Mouse (Mus musculus) megakaryocyte progenitor cell, adult 5-6 weeks (primary cell): ENCODE data around the gene Golt1a. TPM values are rescaled to one million over a fixed set of nuclear protein-coding genes. Genes with fewer than 3 reads are reported as not detected.

Source experiments
- ATAC-seq: replicated peaks from 2 replicates; pipeline ENCODE4 v1.8.0; 2016; ENCODE audit warnings: mild to moderate bottlenecking, moderate TSS enrichment, inconsistent platforms; ENCODE audit not compliant: poor library complexity
- total RNA-seq, 2 experiments: library from RNA; stranded (forward) in 1 of 2; stranded (reverse) in 1 of 2; fragments of 157-497, 149-512 nt in 1 of 2; fragments of 200-1000 nt in 1 of 2; gene quantifications; 2 replicates each; pipeline versions ENCODE4 v1.2.3 to v1.2.4; 2015 to 2017

Golt1a gene
- total RNA-seq (2015) (not detected in 2 replicates), total RNA-seq (2017) (not detected in 2 replicates)

DNA sequence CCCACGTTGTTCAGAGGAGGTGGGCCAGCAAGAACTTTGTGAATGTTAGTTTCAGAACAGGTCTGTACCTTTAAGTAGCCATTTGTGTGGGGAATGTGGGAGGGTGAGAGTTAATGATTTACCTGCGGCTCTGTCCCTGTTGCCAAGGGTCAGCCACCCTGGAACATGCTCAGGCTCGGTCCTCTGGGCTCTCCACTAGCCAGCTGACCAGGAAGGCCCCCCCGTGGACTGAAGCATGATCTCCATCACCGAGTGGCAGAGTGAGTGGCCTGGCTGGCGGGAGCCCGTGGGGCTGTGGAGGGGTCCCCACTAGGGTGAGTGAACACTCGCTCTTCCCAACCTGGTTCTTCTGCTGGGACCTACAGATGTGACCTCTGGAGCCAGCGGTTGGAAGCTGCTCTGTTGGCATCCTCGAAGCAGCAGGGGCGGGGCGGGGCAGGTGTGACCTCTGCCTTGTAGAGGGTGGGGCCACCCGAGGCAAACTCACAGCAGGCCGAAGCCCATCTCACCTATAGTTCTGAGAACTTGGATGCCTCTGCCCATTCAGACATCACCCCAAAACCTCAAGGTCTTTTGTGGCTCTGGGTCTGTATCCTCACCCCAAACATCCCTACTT is at the start of gene Golt1a:
TSS of gene Golt1a (plus strand) at position 149 of the 616 bp plus-strand sequence.
- ATAC-seq = no peak

DNA sequence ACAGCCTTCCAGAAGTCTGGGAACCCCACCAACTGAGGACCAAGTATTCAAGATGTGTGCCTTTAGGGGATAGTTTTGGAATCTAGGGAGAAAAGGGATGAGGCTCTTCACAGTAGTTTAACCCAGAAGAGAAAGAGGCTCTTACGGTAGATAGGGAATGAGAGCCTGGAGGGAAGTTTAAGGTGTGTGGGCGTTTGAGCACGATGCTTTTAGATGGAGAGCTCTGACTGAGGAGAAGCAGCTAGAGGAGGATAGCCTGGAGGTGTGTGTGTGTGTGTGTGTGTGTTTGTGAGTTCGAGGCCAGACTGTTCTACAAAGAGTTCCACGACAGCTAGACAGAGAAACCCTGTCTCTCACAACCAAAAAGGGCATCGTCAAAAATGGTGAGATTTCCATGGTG is 47.0 kb upstream of the Golt1a start:
- ATAC-seq = no peak

DNA sequence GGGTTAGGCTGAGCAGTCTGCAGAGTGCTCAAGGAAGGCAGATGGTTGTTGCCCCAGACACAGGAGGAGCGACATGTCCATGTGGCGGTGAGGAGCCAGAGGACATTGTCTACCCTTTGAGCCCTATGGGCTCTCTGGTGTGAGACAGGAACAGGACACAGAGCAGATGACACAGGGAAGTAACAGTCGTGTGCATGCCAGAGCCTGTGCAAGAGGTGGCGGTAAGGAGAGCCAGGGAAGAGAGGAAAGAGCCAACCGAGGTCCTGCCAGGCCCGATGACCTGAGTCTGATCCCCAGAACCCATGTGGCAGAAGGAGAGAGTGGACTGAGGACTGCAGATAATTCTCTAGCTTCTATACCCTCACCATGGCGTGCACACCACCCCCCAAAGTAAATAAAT is 46.5 kb upstream of the Golt1a start:
- no peak for ATAC-seq

DNA sequence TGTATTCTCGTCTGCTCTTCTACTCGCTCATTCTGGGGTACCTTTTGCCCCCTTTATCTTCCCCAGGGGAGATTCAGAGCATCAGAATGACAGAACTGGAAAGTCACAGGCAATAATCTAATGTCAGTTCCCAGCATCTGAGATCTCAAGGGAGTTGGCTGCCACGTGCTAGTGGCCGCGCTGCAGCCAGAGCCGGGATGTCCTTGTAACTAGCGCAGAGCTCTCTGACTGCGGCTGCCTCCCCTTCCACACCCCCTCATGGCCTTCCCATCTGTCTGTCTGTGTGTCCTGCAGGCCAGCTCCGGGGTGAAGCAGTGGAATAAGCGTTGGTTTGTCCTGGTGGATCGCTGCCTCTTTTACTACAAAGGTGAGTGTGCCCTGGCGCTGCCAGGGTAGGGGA is 45.2 kb upstream of the Golt1a start:
- no peak for ATAC-seq

DNA sequence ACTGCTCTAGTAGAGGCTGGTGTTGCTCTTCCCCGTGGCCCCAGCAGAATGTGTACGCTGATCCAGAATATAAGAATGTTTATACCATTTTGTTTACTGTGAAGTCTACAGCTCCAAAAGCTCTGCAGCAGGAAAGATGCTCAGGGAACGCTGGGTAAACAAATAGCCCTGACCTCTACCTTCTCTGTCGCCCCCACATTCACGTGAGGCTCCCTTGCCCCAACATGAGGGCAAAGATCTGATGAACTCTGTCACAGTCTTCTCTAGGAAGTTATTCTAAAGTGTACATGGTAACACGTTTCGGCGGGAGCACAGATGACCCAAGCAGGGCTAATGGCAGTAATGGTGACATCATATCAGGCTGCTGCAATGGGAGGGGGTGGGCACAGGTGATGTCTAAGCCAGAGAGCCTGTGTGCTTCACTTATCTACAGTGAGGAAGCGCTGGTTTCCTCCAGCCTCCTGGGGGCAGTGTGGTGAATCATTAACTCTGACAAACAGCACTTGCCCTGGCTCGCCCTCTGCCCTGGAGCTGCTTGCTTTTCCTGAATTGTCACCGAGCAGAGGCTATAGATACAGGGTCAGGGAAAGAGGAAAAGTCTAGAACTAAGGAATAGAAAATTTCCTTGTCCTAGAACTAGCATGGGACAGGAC is 44.4 kb upstream of the Golt1a start:
- ATAC-seq = peak; percentile 26

DNA sequence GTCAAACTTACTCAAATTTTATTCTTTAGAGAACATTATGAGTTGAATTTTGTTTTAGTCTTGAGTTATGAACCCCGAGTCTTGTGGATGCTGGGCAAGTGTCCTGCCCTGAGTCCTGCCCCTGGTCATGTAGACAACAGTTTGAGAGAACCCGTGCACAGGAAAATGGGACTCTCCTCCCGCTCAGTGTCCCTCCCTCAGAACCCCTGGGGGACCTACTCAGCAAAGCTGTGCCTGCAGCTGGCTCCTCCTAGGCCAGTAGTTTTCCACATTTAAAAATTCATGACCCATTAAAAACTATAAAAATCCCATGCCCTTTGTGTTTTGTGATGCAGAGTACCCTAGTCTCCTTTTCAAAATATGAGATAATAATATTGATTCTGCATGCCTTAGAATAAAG is 42.5 kb upstream of the Golt1a start:
- ATAC-seq = no peak

DNA sequence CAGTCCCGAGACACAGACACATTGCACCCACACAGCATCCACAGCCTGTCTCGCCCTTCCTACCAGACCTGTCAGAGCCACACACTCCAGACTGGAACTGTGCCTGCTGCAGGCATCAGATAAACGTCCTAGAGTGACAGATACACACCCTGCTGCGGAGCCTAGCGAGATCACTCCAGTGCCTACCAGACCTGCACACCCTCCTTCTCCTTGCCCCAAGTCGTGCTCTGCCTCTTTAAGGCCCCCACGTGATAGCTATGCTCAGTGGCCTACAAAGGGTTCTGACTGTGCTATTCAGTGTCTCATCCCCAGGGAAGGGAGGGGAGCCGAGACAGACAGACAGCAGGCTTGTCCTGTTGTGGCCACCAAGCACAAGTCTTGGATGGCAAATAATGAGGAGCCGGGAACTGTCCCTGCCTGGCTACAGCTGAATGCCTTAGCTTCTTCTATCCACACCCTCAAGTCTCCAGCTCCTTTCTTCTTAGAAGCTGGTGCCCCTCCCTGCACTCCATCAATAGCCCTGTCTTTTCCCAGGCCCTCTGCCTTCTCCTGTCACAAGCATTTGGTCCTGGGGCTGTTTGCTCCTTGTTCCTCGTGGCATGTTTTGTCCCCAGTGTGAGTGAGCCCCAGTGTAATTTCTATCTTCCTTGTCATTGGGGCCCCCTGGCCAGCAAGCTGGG is 41.6 kb upstream of the Golt1a start:
- peak; percentile 94 for ATAC-seq

DNA sequence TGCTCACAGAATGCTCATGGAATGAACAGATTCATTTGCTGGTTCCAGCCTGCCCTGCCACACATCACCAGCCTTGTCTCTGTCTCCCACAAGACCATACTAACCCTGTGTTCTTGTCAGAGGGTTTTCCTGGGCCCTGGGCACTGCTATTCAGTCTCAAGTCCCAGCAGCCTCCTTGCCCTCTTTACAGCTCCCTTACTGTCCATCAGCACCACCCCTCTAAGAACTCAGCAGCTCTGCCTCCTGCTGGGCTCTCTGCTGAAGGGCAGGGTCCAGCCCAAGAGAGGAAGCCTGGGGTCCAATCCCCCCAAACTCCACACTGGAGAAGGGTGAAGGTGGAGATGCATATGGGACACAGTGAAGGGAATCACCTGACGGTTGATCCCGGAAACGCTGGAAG is 41.1 kb upstream of the Golt1a start:
- peak; percentile 51 for ATAC-seq

DNA sequence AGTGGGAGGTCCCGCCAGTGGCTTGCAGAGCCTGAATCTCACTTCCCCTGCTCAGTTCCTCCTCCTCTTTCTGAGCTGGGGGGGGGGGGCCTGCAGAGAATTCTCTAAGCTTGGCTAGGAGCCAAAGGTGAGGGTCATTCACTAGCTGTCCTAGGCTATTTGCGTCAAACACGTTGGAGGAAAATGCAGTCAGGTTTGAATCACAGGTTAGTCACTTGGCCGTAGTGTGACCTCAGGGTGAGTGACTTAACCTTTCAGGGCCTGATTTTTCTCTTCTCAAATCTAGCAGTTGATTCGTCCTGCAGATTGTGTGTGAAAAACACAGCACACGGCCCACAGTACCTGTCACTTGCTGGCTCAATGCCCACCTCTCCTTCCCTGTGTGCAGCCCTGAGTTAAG is 39.3 kb upstream of the Golt1a start:
- ATAC-seq = no peak

DNA sequence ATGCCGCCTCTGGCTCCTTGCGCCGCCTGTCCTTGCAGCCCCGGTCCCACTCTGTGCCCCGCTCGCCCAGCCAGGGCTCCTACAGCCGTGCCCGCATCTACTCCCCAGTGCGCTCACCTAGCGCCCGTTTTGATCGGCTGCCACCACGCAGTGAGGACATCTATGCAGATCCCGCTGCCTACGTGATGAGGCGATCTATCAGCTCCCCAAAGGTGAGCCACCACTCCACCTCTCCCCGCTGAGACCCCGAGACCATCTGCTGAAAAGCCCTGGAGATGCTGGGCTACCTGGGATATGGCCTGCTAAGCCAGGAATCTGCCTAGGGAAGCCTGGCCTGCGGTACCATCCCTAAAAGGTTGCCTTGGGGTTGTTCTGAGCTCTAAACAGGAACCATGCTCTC is 35.4 kb upstream of the Golt1a start:
- no peak for ATAC-seq

DNA sequence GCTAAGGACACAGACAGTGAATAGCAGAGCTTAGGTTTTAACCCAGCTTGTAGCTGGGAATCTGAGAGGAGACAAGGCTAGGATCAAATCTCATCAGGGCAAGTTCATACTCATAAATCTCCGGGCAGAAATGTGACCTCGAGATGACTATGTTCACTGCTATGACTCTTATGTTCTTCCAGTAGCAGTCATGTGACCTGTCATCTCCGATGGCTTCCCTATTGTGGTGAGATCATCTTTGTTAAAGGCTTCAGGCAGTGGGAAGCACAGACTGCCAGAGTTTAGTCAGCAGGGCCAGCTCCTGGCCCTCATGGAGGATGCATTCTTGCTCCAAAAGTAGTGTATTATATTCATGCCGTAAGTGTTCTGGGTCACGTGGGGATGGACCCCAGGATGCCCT is 32.6 kb upstream of the Golt1a start:
- no peak for ATAC-seq

DNA sequence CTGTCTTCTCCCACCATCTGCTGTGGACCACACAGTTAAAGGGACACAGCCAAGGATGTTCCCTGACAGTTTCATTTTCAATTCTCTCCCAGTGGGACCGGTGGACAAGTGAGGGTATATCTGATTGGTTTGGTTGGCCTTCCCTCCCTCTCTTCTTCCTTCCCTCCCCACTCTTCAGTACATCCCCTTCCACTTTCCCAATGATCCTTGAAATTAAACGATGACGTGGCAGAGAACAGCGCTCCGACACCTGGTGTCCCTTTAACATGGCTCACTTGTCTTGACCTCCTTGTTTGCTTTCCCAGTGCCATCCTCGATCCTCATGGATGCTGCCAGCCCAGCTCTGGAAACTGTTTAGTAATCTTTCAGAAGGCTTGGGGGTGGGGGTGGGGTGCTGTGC is 31.1 kb upstream of the Golt1a start:
- ATAC-seq = no peak

DNA sequence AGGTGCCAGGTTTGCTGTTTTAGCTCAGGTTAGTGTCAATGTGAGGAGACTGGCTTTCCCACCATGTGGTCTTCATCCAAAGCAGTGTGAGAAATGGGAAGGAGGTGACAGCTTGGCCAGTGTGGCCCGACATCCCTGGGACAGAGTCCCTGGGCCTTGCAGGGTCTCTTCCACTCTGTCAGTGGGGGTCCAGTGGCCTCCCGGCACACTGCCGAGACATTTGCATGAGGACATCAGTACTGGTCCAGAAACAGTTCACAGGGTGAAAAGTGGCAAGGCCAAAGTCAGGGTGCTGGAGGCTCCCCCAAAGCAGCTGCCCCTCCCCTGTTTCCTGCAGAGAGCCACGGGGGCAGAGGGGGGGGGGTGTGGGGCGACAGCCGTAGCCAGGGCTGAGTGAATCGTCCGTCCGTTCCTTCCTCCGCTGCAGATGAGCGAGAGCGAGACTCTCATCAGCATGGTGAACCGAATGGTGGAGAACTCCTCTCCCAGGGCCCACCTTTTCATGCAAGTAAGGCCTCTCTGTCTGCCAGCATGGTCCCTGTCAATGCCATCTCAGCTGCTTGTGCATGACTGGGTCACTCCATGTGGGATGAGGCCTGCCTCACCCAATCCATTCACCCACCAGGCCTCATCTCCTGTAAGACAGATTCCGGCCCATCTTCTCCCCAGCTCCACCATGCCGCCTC is 30.5 kb upstream of the Golt1a start:
- ATAC-seq = no peak

DNA sequence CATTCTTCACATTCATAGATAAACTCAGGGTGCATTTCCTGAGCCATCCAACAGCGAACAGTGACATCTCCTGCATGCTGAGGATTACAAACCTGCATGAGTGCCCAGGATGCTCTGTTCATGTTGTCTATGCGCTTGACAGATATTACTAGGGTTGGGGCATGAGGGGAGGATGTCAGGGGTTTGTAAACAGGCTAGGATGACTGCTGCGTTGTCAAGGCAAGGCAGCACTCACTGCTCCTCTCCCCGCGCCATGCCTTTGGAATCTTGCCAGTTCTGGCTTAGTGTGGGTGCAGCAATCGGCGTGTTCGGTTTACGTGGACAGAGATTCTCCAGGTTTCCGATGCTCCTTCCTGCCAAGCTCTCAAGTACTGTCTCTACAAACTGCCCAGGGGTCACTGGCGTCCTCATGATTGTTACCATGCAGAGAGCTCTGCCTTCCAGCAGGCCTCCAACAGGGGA is 29.9 kb upstream of the Golt1a start:
- ATAC-seq = no peak

DNA sequence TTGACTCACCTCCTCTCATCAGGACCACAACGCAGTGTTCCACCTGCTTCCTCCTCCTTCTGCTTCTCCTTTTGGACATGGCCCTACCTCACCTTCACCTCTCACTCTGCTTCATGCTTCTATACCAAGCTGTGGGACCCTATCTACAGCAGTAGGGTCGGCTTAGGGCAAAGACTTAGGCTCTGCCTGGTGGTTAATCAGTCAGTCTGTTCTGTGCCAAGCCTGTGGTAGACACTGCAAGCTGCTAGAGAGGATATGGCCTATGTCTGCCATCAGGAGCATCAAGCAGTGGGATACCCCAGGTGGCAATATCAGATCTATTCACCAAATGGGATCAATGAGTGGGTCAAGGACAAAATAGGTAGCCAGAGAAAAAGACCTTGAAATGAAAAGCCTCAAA is 29.1 kb upstream of the Golt1a start:
- ATAC-seq = peak; percentile 54

DNA sequence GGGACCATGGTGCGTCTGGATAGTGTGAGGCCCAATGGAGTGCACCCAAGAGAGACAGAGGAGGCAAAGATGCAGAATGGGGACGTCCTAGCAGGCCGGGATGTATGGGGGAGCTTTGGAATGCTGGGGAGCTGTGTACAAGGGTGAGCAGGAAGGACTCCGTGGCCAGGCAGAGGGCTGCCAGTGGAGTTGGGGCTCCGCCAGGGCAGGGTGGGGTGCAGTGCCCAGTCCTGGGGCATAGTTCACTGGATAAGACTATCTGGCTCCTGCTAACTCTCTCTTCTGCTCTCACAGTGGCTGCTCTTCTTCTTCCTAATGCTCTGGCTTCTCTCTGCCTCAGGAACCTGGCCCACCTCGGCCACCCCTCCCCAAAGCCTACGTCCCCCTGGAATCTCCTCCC is 23.7 kb upstream of the Golt1a start:
- ATAC-seq = 0 out of 2 replicates have a peak, but pooled peaks have one; percentile 11

DNA sequence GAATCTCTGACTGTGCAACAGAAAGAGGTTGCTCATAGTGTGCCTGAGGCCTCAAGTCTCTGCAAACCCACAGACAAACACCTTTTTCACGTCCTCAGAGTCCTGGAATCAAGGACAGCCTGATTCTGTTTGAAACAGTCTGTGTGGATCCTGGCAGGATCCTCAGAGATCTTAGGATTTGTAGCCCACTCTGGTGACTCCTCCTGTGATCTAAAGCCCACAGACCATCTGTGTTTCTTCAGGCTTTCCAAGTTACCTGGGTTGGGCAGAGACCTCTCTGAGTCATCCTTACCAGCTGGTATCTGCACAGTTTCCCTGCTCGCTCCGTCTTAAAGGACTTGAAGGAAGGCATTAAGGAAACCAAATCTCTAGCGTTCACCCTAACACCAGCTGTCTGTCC is 22.5 kb upstream of the Golt1a start:
- ATAC-seq = no peak

DNA sequence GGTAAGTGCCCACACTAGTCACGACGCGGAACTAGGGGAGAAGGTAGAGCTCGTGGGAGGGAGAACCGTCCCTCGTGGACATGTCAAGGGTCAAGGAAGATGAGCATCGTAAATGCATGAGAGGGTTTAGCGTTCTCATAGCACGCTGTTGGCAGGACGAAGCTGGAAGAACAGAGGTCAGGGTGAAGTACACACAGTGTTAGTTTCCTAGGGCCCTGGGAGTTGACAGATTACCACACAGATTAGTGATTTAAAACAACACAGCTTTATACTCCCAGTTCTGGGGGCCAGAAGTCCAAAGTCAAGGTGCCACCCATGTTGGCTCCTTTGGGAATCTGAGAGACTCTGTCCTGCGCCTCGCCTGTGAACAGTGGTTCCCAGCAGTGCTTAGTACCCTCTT is 21.7 kb upstream of the Golt1a start:
- ATAC-seq = no peak

DNA sequence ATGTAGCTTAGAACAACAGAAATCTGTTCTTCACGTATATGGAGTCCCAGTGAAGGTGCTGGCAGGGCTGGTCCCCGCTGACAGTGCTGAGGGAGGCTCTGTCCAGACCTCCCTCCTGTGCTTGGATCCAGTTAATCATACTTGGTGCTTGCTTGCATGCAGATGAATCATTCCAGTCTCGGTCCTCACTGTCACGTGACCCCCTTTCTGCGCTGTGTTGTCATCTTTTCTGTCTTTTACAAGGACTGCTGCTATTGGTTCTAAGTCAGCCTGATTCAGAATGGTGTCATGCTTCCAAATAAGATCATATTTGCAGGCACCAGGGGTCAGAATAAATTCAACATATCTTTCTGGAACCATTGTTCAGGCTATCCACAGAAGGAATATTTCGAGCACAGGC is 17.7 kb upstream of the Golt1a start:
- ATAC-seq = no peak

DNA sequence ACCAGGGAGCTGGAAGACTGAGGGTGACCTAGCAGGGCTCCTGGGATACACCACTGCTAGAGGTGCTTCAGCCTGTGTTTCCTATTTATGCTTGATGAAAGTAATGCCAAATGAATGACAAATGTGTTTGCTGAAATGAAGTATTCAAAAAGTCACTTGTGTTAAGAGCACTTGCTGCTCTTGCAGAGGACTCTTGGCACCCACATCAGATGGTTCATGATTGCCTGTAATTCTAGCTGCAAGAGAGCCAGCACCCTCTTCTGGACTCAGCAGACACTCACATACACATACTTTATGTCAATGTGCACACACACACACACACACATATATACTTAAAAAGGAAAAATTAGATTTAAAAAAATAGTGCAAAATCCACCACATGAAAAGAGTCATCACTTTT is 17.0 kb upstream of the Golt1a start:
- ATAC-seq = no peak

DNA sequence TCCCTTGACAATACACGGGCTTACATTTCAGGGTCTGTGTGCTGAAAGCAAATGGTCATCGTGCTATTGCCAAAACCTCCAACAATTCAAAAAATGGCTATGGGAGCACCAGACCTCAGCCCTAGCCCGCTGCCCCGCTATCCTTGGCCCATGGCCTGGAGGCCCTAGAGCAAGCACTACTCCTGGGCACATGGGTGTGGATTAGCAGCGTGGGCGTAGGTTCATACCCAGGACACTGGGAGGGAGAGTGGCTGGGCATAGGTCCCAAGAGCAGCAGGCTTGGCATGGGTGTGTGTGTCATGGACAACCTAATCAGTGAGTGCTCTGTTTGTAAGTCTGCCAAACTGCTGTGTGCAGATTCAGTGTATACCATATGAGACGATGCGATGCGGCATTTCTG is 13.2 kb upstream of the Golt1a start:
- peak; percentile 61 for ATAC-seq

DNA sequence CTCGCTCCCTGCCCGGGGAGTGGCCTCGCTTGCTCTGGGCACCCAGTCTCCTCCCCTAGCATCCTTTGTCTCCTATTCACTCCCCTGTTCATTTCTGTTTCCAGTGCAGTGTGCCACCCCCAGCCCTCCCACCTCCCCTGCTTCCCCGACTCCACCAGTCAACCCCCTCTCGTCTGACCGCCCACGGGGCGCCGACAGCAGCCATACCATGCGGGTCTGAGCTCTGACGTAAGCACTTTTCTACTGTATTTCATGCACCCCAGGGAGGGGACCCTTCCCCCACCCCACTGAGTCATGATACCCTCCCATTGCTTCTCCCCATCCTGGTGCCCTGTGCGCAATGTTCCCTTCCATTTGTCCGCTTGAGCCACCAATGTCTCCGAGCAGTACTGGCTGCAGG is 10.8 kb upstream of the Golt1a start:
- ATAC-seq = no peak
